Mouse (Mus musculus) heart, postnatal 14 days (tissue): ENCODE results near the gene Wdr93. TPM values are rescaled to one million over a fixed set of nuclear protein-coding genes. Genes with fewer than 3 reads are reported as not detected.
A peak's percentile ranks its signal among the peaks of the same experiment; 100 is the strongest.

Experiments
- DNase-seq, 2 experiments: peaks; one replicate each; pipeline ENCODE4 v3.0.0; 2021 to 2022
- intact Hi-C: fragments of 180-260 bp; cut with DNase I; formaldehyde crosslinking; loops from one replicate; pipeline ENCODE4 v1.15.1; 2025
- total RNA-seq, 2 experiments: library from RNA; stranded (reverse); gene quantifications; 2 replicates each; pipeline ENCODE4 v1.2.3; 2021

Wdr93 gene
- total RNA-seq, 2 experiments from 2014 or later: 0.12 to 0.24 TPM

DNA sequence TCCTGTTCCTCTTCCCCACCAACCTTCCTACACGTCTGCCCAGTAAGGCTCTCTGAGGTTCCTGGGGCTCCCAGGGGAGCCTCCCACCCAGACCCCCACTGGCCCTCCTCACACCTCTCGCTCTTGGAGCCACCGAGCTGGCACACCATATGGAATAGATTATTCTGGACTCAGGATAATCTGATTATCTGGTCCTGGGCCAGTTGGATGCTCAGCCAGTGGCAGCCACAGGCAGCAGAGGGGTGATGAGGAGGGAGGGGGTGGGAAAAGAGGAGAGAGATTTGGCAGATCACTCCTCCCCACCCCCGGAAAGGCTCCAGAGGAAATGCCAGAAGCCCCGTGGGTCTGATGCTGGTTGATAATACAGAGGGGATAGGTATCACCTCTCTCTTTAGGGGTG lies 55.6 kb downstream of the Wdr93 start:
- intact Hi-C loops: loop anchor here (1.0 to 10.0 kb wide), 2 partner anchors 116 to 196 kb away; no protein-coding TSS in a partner anchor

DNA sequence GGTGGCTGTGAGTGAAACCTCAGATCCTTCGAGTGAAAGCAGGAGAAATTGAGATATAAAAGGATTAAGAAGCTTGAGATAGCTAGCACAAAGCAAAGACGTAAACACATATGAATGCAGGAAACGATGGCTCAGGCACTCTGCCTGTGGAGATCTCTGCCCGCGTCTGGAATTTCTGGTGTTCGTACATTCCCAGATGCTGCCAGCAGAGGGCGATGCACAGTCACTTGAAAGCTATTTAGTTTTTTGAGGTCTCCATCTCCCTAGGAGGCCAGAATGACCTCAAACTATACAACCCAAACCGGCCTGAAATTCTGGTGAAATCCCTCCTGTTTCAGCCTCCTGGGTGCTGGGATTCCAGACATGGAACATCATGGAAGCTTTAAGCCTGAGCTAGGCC lies 56.1 kb downstream of the Wdr93 start:
- intact Hi-C loops: loop anchor here (1.0 to 10.0 kb wide), 2 partner anchors 115 to 196 kb away; no protein-coding TSS in a partner anchor
- peak; percentile 82 to 88 for DNase-seq

More for the DNA sequence above, 55.6 kb downstream of the Wdr93 start:
- no peak for DNase-seq

DNA sequence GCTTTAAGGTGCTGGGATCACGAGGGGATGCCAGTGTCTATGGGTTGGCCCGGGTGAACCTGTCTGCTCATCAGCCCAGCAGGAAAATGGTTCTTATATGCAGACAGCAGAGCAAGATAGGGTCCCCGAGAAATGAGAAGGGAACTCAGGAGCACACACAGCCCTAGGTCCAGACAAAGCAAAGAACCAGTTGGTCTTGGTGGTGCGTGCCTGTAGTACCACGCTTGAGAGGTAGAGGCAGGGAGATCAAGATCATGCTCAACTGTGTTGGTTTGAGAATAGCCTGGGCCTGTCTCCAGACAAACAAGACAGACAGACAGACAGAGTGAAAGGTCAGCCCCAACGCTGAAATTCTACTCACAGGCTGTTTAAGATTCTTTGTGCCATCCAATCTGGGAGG lies 56.5 kb downstream of the Wdr93 start:
- intact Hi-C loops: loop anchor here (1.0 to 10.0 kb wide), 2 partner anchors 115 to 195 kb away; no protein-coding TSS in a partner anchor
- no peak for DNase-seq

DNA sequence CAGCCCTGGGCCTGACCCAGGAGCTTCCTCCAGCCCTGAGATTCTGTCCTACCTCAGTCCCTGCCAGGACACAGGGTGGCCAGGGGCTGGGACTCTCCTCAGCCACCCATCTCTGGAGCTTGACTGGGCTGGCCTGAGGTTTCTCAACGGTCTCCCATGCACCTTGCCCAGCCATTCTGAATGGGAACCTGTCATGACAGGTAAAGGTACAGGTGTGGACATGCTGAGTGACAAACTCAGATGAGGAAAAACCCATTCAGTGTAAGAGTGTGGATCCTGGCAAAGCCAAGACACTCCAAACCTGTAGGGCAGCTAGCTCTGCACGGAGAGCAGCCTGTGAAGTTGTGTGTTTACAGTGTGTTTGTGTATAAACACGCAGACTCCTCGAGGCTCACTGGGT lies 57.4 kb downstream of the Wdr93 start:
- intact Hi-C loops: no loop called here
- no peak for DNase-seq

DNA sequence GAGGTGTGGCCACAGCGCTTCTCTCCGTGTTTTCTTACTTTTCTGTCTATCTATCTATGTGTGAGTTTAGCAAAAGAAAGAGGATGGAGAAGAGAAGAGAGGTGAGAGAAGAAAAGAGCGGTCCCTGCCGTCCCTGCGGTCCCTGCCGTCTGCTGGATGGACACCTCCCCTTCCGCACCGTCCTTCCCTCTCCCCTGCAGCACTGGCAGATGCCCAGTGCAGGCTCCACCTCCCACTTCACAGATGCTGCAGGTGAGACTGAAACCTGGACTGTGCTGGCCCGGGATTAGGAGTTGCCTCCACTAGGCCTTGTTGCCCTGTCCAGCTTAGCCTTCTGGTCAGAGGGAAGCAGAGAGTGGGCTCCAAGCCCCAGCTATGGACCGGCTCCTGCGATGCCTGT lies 58.4 kb downstream of the Wdr93 start:
- intact Hi-C loops: no loop called here

DNA sequence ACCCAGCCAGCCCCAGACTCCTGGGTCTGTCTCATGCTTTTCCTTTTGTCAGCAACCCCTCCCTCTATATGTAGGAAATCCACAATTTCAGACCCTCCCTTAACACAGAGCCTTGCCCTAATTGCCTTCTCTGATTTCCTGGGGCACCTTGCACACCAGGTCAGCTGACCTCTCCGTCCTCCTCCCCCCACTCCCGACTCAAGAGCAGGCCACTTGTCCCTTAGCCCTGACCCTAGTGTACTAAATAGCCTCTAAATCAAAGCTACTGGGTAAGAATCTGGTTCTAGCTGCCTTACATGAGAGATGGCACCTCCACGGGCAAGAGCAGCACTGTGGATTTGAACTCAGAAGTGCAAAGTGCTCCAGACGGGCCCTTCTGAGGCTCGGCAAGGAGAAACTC lies 59.1 kb downstream of the Wdr93 start:
- intact Hi-C loops: no loop called here
- DNase-seq: no peak

More for the DNA sequence above, 58.4 kb downstream of the Wdr93 start:
- no peak for DNase-seq

DNA sequence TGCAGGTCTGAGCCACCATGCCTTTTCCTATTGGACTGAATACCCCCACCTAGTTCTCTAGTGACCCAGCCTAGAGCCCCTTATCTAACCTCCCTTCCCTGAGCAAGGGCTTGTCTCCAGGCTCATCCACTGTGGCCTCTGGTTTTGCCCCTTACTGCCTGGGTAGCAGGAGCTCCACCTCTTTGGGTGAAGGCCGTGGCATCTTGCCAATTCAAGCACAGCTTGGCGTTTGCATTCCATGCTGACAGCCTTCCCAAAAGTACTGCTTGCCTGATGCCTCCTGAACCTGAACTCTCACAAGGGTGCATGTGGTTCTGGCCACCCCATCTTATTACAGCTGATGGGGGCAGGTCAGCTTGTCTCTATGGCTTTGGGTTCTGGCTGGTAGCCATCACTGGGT lies 60.9 kb downstream of the Wdr93 start:
- intact Hi-C loops: no loop called here
- DNase-seq: peak; percentile 27 to 52

DNA sequence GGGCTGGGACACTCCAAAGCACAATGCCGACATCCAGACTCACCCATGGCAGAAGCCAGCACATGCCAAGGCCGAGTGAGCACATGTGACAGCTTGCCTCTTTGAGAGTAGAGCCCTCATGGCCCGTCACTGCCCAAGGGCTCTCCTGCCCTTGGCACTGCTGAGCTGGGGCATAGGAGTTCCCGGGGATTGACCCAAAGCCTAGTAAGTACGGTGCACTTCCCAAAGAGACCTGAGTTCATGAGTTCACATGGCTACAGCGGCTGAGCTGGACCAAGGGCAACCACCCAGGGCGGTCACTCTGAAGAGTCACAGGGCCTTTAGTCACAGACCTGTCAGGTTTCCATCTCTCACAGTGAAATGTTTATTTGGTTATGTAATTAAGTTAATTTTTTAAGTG lies 65.6 kb downstream of the Wdr93 start:
- intact Hi-C loops: no loop called here
- no peak for DNase-seq

DNA sequence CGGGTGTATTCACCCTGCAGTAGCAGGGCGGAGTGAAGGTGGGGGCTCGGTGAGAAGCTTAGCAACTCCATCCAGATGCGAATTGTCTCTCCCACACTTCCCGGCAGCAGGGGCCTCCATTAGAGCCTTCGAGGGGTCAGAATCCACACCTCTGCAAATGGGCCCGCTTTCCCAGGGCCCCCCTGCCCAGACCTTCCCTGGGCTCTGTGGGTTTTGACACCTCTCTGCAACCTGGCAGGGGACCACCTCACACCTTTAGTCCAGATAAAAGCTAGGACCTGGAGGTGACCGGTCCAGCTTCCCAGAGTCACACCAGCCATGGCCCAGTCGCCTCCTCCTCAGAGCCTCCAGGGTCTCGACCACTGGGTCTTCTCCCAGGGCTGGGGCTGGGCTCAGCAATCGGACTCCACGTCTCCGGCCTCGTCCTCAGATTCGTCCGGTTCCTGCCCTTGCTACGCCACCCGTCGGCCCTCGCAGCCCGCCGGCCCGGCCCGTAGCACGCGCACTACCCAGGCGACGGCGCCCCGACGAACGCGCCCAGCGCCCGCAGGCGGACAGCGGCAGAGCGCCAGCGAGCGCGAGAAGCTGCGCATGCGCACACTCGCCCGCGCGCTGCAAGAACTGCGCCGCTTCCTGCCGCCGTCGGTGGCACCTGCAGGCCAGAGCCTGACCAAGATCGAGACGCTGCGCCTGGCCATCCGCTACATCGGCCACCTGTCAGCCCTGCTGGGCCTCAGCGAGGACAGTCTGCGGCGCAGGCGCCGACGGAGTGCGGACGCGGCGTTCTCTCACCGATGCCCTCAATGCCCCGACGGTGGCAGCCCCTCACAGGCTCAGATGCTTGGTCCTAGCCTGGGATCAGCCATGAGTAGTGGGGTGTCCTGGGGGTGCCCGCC lies 67.9 kb downstream of the Wdr93 start, which contains the start of gene Mesp2:
Gene Mesp2, plus strand, starts transcription at position 117 of the 896 bp plus-strand sequence.
- peak; percentile 85 to 86 for DNase-seq

DNA sequence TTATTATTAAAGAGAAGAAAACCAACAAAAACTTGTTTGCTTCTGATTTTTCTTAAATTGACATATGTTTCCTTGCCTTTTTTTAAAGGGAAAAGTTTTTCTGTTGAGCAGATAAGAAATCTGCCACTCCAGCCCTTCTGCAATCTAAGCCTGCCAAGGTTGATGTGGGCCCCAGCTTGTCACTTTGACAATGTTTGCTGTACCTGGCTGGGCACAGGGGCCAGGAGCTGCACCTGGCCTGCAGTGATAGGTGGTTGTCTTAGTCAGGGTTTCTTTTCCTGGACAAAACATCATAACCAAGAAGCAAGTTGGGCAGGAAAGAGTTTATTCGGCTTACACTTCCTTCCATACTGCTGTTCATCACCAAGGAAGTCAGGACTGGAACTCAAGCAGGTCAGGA lies 70.4 kb downstream of the Wdr93 start:
- no peak for DNase-seq
- intact Hi-C loops: no loop called here

More for the DNA sequence above, 67.9 kb downstream of the Wdr93 start, which contains the start of gene Mesp2:
- intact Hi-C loops: no loop called here

DNA sequence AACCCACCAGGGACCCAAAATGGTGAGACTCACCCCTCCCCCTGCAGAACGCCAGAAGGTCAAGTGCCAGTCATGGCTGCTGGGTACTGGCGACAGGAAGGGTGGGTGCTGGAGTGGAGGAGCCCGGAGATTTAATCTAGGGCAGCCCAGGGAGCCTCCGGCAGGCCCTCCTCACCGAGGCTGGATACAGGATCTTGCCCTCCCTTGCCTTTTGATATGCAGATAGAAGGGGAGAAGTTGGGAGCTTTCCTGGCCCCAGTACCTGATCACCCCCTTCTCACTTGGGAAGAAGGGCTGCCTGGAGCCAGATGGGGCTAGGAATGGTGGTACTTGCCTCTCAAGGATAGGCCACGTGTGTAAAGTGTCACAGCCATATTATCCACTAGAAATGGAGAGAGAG lies 75.4 kb downstream of the Wdr93 start:
- no peak for DNase-seq
- intact Hi-C loops: no loop called here

DNA sequence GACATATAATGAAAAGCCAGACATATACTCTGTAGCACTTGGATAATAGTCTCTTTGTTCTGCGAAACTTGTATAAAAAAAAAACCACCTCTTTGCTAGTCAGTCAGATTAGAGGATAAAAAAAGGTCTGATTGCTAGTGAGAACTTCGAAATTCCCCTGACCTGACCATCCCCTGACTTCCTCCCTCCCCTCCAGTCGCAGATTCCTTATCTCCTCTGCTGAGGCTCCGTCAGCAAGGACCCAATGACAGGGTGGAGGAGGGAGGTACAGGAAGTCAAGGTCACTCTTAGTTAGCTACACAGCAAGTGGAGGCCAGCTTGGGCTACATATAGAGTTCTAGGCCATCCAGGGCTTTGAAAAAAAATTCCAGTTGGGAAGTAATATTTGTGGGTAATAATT lies 76.6 kb downstream of the Wdr93 start:
- intact Hi-C loops: no loop called here

DNA sequence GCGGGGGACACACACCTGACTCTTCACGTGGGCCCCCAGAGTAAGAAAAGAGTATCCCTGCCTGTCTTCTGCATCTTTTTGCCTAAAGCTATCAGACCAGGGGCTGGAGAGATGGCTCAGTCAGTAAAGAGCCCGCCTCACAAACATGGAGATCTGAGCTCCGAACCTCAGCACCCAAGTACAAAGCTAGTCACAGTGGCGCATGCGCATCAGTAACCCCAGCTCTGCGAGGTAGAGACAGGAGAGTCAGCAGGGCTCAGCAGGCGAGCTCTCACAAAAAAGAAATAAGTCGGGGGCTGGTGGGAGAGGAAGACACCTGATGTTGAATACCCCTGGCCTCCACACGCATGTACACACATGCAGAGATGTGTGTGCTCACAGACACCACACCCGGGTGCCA lies 77.0 kb downstream of the Wdr93 start:
- intact Hi-C loops: no loop called here
- no peak for DNase-seq

More for the DNA sequence above, 76.6 kb downstream of the Wdr93 start:
- no peak for DNase-seq

DNA sequence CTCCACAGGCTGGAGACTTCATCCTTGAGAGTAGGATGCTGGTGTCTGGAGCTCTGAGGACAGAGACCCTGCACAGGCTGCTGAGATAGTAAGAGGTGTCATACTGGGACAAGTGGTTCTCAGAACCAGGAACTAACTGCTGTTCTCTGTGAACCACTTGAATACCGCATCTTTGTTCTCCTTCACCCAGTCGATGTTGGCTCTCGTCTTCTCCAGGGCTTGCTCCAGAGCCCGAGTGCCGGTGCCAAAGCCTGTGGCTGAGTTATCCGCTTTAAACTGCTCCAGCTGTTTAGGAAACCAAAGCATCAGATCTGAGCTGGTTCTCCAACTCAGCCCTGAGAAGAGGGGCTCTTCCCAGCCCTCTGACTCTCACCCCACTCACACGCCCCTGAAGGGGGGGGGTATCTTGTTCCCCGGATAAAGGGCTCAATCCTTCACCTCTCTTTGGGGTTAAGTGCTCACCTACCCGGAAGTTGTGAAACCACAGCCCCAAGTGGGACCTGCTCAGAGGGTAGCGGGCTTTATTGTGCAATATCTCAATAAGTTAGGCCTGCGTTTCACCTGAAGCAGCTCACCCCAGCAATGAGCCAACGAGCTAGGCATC lies 79.2 kb downstream of the Wdr93 start:
- DNase-seq: no peak
- intact Hi-C loops: no loop called here

DNA sequence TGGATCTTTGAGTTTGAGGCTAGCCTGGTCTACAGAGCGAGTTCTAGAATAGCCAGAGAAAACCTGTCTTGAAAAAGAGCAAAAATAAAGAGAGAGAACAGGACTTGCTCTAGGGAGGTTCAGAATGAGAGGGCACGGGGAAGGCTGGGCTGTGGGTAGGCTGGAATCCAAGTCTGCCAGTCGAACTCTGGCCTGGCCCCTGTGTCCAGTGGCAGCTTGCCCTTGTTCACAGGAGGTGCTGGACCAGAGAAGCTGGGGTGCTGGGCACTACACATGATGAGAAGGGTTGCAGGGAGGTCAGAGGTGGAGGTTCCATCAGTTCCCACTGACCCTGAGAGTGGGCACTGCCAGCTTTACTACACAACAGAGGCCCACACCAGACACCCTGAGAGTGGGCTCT lies 85.4 kb downstream of the Wdr93 start:
- no peak for DNase-seq
- intact Hi-C loops: no loop called here

DNA sequence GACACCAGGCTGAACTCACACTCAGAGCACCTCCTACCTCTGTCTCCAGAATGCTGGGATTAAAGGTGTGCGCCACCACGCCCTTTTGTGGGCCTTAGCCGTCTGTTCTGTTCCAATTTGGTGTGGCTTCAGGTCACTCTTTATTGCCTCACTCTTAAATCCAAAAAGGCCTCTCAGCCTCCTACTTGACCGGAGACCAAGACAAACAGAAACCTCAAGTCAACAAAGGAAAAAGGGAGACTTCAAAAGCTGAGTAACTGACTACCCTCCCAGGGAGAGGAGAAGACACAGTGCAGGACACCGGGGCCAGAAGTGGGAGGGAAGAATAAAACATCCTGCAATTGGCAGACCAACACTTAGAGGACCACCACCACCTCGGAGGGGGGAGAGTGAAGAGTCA lies 88.2 kb downstream of the Wdr93 start:
- intact Hi-C loops: no loop called here
- DNase-seq: no peak

DNA sequence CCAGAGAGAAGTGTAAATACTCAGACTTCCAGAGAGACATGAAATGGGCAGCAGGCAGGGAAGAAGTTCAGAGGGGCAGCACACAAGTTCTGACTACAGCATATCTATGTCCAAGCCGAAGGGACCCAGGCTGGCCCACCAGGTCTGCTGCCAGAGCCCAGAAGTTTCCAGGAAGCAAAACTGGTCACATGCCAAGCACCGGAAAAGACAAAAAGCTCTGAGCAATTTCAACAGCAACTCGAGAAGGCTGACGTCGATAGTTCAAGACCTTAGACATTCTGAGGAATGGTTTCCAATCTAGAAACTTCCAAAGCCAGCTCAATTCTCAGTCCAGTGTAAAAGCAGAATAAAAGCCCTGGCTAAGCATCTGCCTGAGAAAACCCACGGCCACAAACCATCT lies 88.6 kb downstream of the Wdr93 start:
- intact Hi-C loops: no loop called here
- DNase-seq: peak; percentile 20 to 45

DNA sequence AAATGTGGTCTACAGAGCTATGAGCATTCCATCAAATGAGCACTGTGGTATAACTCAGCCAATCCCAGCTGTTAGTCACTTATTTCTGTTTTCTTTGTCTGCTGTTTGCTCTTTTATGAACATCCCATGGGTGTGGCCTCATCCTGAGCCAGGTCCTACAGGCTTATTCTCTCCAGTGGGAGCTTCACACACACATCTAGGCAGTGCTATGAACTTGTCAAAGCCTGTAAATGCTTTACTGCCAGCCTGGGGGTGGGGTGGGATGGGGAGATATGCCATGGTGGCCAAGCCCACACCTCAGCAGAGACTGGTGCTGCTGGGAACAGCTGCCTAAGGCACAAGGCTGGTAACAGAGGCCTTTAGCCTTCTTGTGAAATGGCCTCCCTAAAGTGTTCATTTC lies 90.0 kb downstream of the Wdr93 start:
- no peak for DNase-seq
- intact Hi-C loops: no loop called here

DNA sequence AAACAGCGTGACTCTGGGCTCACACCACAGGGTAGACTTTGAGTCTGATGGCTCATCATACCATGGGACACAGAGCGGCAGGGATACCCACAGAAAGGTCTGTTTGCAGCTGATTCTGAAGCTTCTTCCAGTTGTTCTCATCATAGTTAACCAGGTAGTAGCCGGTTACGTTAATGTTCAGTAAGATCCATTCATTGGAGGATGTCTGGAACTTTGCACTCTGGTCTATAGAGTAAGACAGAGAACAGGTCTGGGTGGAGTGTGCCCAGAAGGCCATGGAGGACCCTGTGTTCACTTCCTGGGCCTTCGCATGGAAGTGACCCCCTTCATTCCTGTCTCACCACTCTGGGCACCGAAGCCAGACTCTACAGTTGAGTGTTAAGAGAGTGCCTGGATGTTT lies 92.2 kb downstream of the Wdr93 start:
- DNase-seq: no peak
- intact Hi-C loops: no loop called here
